Mouse (Mus musculus) megakaryocyte-erythroid progenitor cell, adult 5-6 weeks (primary cell): ENCODE data around the gene Cyp2b23. TPM values are rescaled to one million over a fixed set of nuclear protein-coding genes. Genes with fewer than 3 reads are reported as not detected.
"Not testable (repeated sequence)": the region's sequence is repeated elsewhere in the genome, so short reads cannot be mapped to it uniquely, and the experiment has no call there.

Experiments
- ATAC-seq: replicated peaks from 2 replicates; pipeline ENCODE4 v1.8.0; 2016; ENCODE audit warnings: mild to moderate bottlenecking, inconsistent platforms; ENCODE audit not compliant: severe bottlenecking, poor library complexity, low FRiP score, low TSS enrichment
- total RNA-seq, 2 experiments: library from RNA; stranded (forward) in 1 of 2; stranded (reverse) in 1 of 2; fragments of 200-1000, 215-1000 nt in 1 of 2; fragments of >200 nt in 1 of 2; fragmentation: Nextera tagmentation in 1 of 2; gene quantifications; 2 replicates each; pipeline ENCODE4 v1.2.3; 2014 to 2017

Gene Cyp2b23
- not detected in 2 replicates for total RNA-seq (2014; fragmentation: Nextera tagmentation)
- not detected in 2 replicates for total RNA-seq (2017)

DNA sequence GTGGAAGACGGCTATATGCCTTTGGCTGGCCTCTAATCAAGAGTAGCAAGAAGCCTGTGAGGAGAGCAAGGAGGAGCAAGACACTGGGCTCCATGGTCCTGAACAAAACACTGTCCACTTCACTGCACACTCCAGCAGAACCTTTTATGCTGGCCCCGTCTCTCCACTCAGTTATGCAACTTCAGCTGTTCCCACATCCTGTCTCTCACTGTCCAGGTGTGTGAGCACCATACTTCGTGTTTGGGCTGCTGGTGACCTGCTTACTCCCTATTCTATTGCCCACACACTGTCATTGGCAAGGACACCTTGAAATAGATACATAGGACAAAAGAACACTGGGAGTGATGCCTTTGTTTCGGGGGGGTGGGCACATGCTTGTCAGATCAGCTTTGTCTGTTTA is at the start of gene Cyp2b23:
Gene Cyp2b23, minus strand, starts transcription at position 101 of the 400 bp plus-strand sequence.
- ATAC-seq: no peak

DNA sequence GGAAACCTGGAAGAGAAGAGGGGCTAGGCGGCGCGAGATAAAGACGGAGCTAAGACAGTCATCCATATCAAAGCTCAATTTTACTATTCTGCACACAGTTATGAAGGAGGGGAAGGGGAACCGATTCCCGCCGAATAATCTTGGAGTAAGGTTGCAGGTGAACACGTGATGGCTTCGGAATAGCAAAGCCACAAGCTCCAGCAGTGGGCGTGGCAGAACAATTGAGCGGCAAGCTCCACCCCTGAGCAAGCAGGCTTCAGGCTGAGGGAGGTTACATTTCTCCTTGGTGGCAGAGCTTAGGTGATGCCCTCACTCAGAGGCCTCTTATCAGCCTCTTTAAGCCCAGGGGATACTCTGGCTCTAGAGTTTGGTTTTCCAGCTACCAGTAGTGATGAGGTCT is 24.8 kb upstream of the Cyp2b23 start:
- no peak for ATAC-seq

DNA sequence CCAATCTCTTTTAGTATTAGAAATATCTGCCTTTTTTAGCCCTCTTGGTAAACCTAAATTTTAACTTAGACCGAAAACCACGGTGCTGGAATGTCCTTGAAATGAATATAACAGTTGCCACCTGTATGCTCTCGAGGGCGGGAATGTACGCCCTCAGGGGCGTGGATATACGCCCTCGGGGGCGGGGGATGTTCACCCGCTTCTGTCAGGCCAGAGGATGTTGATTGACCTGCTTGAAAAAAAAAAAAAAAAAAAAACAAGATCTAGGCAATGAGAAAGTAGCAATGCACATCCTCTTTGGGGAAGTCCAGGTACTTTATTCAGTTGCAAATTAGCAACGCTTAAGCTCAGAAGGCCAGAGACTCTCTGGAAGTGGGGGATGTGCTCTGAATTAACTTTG is 20.8 kb upstream of the Cyp2b23 start:
- no peak for ATAC-seq

GRCm38 (mm10) chr7:26706191-26706590 is 20.0 kb upstream of the Cyp2b23 start:
- ATAC-seq: not testable (repeated sequence)

GRCm38 (mm10) chr7:26700151-26700550 is 13.9 kb upstream of the Cyp2b23 start:
- no peak for ATAC-seq

- ATAC-seq: no peak
Measured at GRCm38 (mm10) chr7:26685713-26686112, 524 bp downstream of the Cyp2b23 start.

DNA sequence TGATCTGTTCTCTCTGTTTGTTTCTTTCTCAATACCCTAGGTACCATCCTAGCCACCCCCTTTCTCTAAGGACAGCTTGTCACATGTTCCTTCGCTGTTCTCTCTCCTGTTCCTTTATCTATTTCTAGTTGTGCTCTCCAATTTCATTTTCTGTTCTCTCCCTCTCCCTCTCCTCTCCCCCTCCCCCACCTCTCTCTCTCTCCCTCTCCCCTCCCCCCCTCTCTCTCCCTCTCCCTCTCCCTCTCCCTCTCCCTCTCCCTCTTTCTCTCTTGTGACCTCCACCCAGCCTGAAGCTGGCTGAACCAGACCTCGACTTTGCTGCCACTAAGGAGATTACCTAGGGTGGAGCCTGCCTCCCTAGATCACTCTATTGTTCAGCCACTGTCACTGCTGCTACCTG is 18.8 kb downstream of the Cyp2b23 start:
- not testable (repeated sequence) for ATAC-seq

GRCm38 (mm10) chr7:26666011-26666410 is 20.2 kb downstream of the Cyp2b23 start:
- ATAC-seq: no peak

- ATAC-seq: not testable (repeated sequence)
Measured at GRCm38 (mm10) chr7:26618364-26618763, 67.9 kb downstream of the Cyp2b23 start, which contains the start of gene Vmn1r185. Gene Vmn1r185, minus strand, starts transcription at chr7:26618464.

Other genes starting within 250 kb of the Cyp2b23 start
- not detected in 2 replicates for gene Nlrp9a, start 151.4 kb downstream of the Cyp2b23 start, total RNA-seq (2014; fragmentation: Nextera tagmentation)
- gene Nlrp9a, start 151.4 kb downstream of the Cyp2b23 start, total RNA-seq (2017): not detected in 2 replicates
- not detected in 2 replicates for gene Vmn1r185, start 68.0 kb downstream of the Cyp2b23 start, total RNA-seq (2014; fragmentation: Nextera tagmentation)
- gene Vmn1r185, start 68.0 kb downstream of the Cyp2b23 start, total RNA-seq (2017): not detected in 2 replicates
- not detected in 2 replicates for gene Cyp2b19, start 70.7 kb upstream of the Cyp2b23 start, total RNA-seq (2014; fragmentation: Nextera tagmentation)
- gene Cyp2b19, start 70.7 kb upstream of the Cyp2b23 start, total RNA-seq (2017): not detected in 2 replicates
- gene Cyp2g1, start 122.5 kb upstream of the Cyp2b23 start, total RNA-seq (2014; fragmentation: Nextera tagmentation): not detected in 2 replicates
- gene Cyp2g1, start 122.5 kb upstream of the Cyp2b23 start, total RNA-seq (2017): not detected in 2 replicates
- not detected in 2 replicates for gene Cyp2a5, start 148.9 kb upstream of the Cyp2b23 start, total RNA-seq (2014; fragmentation: Nextera tagmentation)
- not detected in 2 replicates for gene Cyp2a5, start 148.9 kb upstream of the Cyp2b23 start, total RNA-seq (2017)